Mouse (Mus musculus) mouse trophoblast stem cell (cell line): ENCODE data around the gene Pax5.

Source experiments
- in situ Hi-C, 2 experiments: fragments of 300-500 bp; cut with MseI, MboI; formaldehyde crosslinking; loops; 2 replicates in 1 of 2; 3 replicates in 1 of 2; pipeline ENCODE4 v1.15.1; 2025

The Pax5 gene

GRCm38 (mm10) chr4:44545669-44546068 is 164.6 kb downstream of the Pax5 start:
- in situ Hi-C loops, result no loop called here

- in situ Hi-C loops, result no loop called here
Measured at GRCm38 (mm10) chr4:44544495-44544894, 165.8 kb downstream of the Pax5 start.

- in situ Hi-C loops, result no loop called here
Measured at GRCm38 (mm10) chr4:44543880-44544279, 166.4 kb downstream of the Pax5 start.

- in situ Hi-C loops, result no loop called here
Measured at GRCm38 (mm10) chr4:44542101-44542500, 168.2 kb downstream of the Pax5 start.

- in situ Hi-C loops, result no loop called here
Measured at GRCm38 (mm10) chr4:44538488-44538887, 171.8 kb downstream of the Pax5 start.

GRCm38 (mm10) chr4:44536794-44537193 is 173.5 kb downstream of the Pax5 start:
- in situ Hi-C loops, result no loop called here

- in situ Hi-C loops, result no loop called here
Measured at GRCm38 (mm10) chr4:44535646-44536045, 174.6 kb downstream of the Pax5 start.

- in situ Hi-C loops, result no loop called here
Measured at GRCm38 (mm10) chr4:44533286-44533685, 177.0 kb downstream of the Pax5 start.

GRCm38 (mm10) chr4:44532731-44533130 is 177.6 kb downstream of the Pax5 start:
- in situ Hi-C loops, result no loop called here

GRCm38 (mm10) chr4:44525336-44525735 is 185.0 kb downstream of the Pax5 start:
- in situ Hi-C loops, result no loop called here

- in situ Hi-C loops, result no loop called here
Measured at GRCm38 (mm10) chr4:44518923-44519322, 191.4 kb downstream of the Pax5 start.

GRCm38 (mm10) chr4:44513981-44514380 is 196.3 kb downstream of the Pax5 start:
- in situ Hi-C loops, result no loop called here

GRCm38 (mm10) chr4:44511682-44512081 is 198.6 kb downstream of the Pax5 start:
- in situ Hi-C loops, result no loop called here

- in situ Hi-C loops, result no loop called here
Measured at GRCm38 (mm10) chr4:44508386-44509226, 201.7 kb downstream of the Pax5 start.

- in situ Hi-C loops, result no loop called here
Measured at GRCm38 (mm10) chr4:44507861-44508260, 202.4 kb downstream of the Pax5 start.

GRCm38 (mm10) chr4:44504998-44505397 is 205.3 kb downstream of the Pax5 start:
- in situ Hi-C loops, result no loop called here

GRCm38 (mm10) chr4:44502196-44502867 is 208.0 kb downstream of the Pax5 start:
- in situ Hi-C loops, result no loop called here

GRCm38 (mm10) chr4:44498156-44498555 is 212.1 kb downstream of the Pax5 start:
- in situ Hi-C loops, result no loop called here

GRCm38 (mm10) chr4:44495836-44496235 is 214.5 kb downstream of the Pax5 start:
- in situ Hi-C loops, result no loop called here

- in situ Hi-C loops, result no loop called here
Measured at GRCm38 (mm10) chr4:44493756-44494155, 216.5 kb downstream of the Pax5 start.

GRCm38 (mm10) chr4:44490872-44491271 is 219.4 kb downstream of the Pax5 start:
- in situ Hi-C loops, result no loop called here

- in situ Hi-C loops, result no loop called here
Measured at GRCm38 (mm10) chr4:44488702-44489101, 221.6 kb downstream of the Pax5 start.

GRCm38 (mm10) chr4:44488219-44488618 is 222.1 kb downstream of the Pax5 start:
- in situ Hi-C loops, result no loop called here
